Mouse (Mus musculus) erythroblast, embryonic 14.5 days (primary cell): ENCODE results near the gene Amn1.

Experiments used
- GATA1 ChIP-seq: IDR thresholded peaks from 2 replicates; pipeline ENCODE4 v1.6.1; 2012; ENCODE audit warnings: low read length, inconsistent platforms, mixed read lengths
- TAL1 ChIP-seq: IDR thresholded peaks from 3 replicates; pipeline ENCODE4 v1.6.1; 2012; ENCODE audit warnings: low read length, inconsistent platforms, mixed read lengths

DNA sequence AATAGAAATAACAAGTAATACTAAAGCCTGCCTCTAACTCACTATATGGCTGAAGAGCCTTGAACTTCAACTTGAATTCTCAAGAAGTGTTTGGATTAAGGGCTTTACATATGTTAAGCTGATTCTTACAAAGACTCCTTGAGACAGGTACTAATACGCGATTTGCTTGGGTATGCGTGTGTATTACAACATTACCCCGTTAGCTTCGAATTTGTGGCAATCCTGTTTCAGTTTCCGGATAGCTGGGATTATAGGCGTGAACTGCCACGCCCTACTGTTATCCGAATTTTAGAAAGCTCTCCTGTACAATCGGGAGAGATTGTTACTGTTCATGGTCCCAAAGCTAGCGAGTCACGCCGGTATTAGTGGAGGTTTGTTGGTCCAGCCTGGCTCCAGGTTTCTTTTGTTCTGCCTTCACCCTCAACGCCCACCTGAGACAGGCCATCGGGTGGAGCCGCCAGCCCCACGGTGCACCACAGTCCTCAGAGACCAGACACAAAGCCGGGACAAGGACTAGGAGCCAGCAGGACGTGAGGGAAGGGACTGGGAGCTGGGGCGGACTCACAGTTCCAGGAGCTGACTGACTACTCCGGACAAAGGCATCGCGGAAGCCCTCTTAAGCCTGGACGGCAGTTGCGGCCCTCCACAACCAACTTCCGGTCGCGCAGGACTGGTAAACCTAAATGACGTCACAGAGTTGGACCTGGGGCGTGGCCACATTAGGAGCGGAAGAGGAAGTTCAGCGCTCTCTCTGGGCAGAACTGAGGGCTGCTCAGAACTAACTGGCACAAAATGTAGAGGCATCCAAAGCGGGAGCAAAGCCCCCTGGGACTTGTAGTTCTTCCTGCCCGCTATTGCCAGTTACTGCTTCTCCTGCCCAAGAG, at the start of gene Amn1:
- TF ChIP-seq GATA1 (no peak), TAL1 (no peak)
